Mouse (Mus musculus) brain, embryonic 14.5 days (tissue): ENCODE data around the gene Tomm6.

Experiments
- CTCF ChIP-seq: fragments of 200-500 bp; IDR thresholded peaks from 2 replicates; pipeline ENCODE4 v1.5.1; 2012; ENCODE audit warnings: inconsistent platforms, mild to moderate bottlenecking, moderate library complexity, borderline replicate concordance; ENCODE audit not compliant: insufficient read depth, insufficient read length; ENCODE audit errors: extremely low read depth
- POLR2A ChIP-seq: fragments of 200-500 bp; IDR thresholded peaks from 2 replicates; pipeline ENCODE4 v1.6.1; 2012; ENCODE audit warnings: mild to moderate bottlenecking, inconsistent platforms, borderline replicate concordance; ENCODE audit not compliant: poor library complexity, insufficient read depth, insufficient read length, severe bottlenecking; ENCODE audit errors: extremely low read depth

GRCm38 (mm10) chr17:47687409-47688343 is 510 bp downstream of the Tomm6 start:
- no peak for TF ChIP-seq CTCF
- peak; percentile 53; the same call in 1 of the 2 replicates for TF ChIP-seq POLR2A
